Mouse (Mus musculus) embryo, embryonic 9.5 days (tissue): Measurements from ENCODE around the gene Fem1a.
A peak's percentile ranks its signal among the peaks of the same experiment; 100 is the strongest.
"Not testable (repeated sequence)": the region's sequence is repeated elsewhere in the genome, so short reads cannot be mapped to it uniquely, and the experiment has no call there.

ENCODE experiments used
- DNase-seq: peaks from one replicate; pipeline ENCODE4 v3.0.0-alpha.2; 2017; ENCODE audit errors: extremely low spot score

The Fem1a gene

DNA sequence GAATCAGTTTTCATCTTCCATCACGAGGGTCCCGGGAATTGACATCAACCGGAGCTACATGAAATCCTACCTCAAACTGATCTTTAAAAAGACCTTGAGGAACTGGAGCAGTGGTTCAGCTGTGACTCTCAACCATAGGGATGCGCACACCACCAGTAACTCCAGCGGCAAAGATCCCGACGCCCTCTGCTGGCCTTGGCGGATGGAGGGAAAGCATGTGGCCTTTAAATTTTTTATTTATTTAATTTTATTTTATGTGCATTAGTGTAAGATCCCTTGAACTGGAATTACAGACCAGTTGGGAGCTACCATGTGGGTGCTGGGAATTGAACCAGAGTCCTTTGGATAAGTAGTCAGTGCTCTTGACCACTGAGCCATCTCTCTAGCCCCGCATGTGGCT, 1.2 kb upstream of the Fem1a start:
- no peak for DNase-seq

DNA sequence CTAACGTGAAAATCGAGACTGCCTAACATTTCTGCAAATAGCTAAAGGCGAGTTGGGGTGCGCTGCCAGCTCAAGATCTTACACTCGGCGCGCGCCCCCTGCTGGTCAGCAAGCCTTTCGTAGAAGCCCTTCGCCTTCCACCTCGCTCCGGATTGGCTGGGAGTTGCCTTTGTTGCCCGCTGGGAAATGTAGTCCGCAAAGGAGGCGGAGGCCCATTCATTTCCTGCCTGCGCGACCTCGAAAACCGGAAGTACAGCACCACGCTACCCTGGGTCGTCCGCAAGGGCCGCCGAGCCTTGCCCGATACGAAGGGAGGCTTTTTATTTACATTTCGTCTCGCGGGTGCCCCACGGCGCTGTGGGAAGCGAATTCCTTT, 759 bp upstream of the Fem1a start:
- DNase-seq: peak; percentile 95

DNA sequence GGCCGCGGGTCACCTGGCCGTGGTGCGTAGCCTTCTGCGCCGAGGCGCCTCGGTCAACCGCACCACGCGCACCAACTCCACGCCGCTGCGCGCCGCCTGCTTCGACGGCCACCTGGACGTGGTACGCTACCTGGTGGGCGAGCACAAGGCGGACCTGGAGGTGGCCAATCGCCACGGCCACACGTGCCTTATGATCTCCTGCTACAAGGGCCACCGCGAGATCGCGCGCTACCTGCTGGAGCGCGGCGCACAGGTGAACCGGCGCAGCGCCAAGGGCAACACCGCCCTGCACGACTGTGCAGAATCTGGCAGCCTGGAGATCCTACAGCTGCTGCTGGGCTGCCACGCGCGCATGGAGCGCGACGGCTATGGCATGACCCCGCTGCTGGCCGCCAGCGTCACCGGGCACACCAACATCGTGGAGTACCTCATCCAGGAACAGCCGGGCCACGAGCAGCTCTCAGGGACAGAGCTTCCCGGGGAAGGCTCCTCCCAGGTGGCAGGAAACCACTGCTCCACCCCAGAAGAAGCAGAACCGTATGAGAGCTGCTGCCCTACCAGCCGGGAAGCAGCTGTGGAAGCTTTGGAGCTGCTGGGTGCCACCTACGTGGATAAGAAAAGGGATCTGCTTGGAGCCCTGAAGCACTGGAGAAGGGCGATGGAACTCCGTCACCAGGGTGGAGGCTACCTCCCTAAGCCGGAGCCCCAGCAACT, 728 bp downstream of the Fem1a start:
- no peak for DNase-seq

DNA sequence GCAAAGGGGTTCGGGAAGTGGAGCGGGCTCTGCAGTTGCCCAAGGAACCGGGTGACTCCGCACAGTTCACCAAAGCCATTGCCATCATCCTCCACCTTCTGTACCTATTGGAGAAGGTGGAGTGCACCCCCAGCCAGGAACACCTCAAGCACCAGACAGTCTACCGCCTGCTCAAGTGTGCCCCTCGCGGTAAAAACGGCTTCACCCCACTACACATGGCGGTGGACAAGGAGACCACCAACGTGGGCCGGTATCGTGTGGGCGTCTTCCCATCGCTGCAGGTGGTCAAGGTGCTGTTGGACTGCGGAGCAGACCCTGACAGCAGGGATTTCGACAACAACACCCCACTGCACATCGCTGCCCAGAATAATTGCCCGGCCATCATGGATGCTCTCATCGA, 1.7 kb downstream of the Fem1a start:
- not testable (repeated sequence) for DNase-seq

DNA sequence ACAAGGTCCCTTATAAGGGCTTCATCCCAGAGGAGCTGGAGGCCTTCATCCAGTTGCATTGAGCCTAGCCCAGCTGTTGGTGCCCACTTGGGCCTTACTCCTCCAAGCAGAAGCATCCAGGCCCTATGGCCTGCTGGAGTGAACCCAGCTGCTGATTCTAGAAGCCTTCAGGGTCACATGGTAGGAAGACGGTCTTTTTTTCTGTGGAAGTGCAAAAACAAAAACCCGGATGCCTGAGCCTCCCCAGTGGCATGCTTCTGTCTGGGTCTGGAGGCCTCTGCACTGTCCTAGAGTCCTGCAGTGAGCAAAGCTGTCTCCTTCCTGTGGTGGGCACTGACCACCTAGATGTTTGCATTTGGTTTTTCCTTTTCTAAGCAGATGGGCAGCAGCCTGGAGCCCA, 2.2 kb downstream of the Fem1a start:
- not testable (repeated sequence) for DNase-seq

DNA sequence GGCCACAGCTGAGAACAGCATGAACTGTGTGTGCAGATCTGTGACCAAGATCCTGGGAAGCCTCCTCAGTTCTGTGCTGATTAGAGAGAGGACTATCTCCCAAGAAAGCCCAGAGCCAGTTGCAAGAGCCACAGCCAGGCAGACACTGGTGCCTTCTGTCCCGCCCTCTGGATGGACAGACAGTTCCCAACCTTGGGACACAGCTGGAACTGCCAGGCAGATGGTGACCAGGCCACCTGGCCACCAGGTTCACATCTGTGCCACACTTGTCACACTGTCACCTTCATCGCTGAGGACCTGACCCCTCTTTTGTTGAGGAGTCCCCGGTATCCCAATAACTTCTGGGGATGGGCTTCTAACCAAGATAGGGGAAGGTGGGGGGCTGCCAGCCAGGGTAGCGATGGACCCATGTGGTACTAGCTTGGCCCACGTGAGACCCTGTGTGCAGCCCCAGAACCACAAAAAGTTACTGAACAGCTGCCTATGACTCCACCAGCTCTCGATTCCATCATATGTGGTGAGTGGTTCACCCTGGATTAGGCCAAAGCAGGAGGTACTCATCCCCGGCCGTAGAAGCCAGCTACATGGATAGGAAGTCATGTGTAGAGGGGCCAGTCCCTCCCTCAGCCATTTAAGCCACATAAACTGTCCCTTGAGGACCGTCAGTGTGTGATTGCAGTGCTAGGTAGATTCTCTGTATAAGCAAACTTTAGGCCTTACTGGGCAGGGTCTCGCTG, 2.9 kb downstream of the Fem1a start:
- no peak for DNase-seq

DNA sequence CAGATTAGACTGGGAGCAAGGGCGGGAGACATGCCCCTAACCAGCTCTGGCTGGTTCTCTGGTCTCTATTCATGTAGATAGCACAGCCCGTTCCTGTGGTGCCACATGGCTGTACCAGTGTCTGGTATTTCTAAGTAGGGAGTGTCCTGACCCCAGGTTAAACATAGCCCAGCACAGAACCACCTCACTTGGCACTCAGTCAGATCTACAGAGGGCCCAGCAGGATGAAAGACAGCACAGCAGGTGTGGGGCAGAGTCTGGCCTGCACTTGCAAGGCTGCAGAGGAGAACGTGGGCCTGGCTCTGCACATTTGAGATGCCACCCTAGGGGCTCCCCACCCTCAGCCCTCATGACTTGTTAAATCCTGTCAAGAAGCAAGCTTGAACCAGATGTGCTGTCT, 4.6 kb downstream of the Fem1a start:
- no peak for DNase-seq

DNA sequence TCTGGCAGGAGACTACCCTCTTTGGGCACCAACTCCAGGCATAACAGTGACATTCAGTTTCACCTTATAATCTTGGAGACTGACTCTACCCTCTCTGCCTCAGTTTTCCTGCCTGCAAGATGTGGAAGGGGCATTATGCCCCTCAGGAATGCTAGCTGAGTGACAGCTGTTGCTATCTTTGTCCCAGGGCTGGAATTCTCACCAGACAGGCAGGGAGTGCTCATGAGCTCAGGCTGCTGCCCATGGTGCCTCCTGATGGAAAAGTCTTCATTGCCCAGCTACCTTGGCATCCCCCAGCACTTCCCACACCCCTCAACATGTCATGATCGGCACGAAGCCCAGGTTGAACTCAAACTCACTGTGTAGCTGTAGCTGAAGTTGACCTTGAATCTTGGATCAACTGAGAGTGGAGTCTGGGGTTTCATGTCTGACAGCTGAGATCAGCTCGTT, 6.1 kb downstream of the Fem1a start:
- no peak for DNase-seq

DNA sequence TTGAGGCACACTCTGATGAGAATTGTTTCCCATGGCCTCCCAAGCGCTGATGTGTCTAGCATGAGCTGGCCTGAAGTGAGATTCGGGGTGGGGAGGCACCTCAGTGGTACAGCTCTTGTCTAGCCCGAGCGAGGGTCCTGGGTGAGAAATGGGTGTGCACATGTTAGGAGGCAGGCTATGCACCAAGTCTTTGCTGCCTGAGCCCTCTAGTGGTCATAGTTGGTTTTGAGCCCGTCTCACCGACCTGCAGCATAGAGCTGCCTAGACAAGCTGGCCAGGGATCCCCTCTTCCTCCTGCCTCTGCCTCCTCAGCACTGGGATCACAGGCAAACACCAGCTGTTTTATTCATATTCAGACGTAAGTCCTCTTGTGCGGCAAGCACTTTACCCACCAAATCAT, 7.4 kb downstream of the Fem1a start:
- DNase-seq: peak; percentile 76

DNA sequence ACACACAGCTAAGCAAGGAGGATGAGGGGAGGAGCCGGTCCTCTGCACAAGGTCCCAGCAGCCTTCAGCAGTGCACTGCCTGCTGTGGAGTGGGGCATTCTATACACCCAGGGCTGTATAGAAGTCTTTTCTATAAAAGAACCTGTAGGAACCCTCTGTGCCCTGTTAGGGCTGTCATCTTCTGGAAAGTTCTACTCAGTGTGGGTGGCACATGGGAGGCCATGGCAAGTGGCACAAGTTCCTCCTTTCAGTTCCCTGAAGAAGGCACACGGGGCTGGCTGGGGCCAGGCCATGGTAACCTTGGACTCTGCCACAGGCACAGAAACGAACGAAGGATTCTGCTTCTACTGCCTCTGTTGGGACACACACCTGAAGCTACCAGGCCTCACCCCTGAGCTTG, 8.4 kb downstream of the Fem1a start:
- no peak for DNase-seq

DNA sequence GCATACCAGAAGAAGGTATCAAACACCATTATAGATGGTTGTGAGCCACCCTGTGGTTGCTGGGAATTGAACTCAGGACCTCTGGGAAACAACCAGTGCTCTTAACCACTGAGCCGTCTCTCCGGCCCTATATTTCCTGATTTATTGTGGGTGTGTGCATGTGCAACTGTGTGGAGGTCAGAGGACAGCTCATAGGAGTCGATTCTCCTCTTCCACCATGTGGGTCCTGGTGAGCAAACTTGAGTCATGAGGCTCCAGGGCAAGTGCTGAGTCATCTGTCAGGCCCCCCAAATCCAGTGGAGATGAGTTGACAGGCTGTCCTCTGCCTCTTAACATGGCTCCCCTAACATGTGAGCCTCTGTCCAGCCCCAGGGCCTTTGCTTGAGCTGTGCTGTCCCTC, 9.3 kb downstream of the Fem1a start:
- no peak for DNase-seq

DNA sequence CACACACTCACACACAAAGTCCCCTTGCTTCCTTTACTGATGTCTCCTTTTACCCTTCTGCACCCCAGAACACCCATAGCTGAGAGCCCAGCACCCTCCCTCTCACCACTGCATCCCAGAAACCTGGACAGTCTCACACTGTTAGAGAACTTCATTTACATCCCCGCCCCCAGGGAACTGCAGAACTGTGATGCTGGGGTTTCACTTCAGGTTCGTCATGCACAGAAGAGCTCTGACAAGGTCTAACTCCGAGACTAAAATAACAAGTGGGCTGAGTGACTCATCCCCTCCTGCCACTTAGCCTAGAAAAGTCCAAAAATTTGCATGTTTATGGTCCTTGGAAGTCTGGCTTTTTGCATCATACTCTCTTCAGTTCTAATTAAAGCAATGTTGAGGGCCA, 9.7 kb downstream of the Fem1a start:
- no peak for DNase-seq

DNA sequence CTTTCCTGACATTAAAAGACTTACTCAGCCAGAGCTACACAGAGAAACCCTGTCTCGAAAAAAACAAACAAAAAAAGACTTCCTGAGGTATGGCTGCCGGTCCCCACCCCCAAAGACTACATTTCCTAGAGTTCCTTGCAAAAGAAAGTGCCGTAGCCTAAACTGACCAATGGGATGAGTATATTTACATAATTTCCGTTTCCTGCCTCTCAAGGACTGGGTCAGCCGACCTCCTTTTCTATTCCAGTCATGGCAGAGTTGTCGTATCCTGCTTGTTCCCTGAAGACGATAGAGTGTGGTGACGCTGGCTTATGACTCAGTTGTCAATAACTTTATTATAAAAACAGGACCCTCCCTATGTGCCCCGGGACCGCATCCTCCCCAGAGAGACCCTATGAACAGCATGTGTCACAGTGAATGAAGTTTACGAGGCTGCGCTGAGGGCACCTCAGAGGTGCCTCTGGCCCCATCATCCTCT, 12.6 kb downstream of the Fem1a start:
- DNase-seq: peak; percentile 75

DNA sequence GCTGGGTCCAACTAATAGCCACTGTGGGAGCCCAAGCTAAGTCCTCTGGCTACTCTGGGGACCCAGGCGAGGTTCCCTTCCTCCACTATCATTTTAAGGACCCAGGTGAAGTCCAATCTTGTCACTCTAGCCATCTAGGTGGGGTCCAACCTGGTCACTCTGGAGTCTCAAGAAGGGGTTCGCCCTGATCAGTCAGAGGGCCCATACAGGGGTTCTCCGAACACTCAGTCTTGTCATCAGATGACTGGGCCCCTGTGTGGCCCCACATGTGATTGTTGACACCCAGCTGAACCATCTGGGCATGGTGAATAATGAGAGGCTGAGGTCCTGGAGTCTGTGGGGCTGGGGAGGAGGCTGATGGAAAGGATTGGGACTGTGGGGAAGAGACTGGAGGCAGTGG, 13.1 kb downstream of the Fem1a start:
- DNase-seq: no peak

DNA sequence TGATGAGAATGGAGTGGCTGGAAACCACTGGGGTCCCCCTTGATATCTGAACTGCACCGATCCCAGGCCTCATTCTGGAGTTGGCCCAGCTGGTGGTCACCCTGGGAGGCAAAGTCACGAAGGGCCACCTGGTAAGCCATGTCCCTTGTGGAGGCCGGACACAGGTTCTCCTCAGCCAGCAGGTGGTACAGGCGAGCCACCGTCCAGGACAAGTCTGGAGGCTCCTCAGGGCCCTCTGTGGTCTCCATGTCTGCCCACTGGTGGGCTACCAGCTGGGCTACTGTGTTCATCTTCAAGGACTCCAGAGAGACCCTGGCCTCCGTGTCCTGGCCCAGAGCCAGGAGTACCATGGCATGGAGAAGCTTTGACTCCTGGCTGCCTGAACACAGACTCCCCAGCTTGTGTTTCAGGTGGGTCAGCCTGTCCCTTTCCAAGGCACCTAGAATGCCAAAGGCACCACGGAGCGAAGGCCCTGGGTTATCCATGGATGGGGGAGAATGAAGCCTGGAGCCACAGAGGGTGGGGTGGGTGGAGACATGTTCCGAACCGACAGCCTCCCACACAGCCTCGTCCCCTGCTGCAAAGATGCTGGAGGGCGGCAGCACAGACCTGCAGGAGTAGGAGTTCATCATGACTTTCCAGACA, 15.1 kb downstream of the Fem1a start:
- no peak for DNase-seq

DNA sequence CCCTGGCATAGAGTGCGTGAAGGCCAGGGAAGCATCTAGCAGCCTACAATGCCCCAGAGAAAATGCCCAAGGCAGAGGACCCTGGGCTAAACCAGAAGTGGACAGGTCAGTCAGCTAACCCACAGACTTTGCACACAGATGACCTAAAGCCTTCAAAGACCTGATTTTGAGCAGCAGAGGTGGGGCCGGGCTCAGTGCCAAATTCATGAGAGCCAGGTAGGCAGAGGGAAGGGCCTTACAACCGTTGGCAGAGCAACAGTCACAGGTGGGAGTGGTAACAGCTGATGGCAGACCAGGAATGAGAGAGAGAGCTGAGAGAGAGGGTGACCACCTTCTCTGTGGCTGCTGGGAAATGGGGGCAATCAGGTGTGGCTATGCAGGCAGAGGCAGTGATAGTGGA, 16.0 kb downstream of the Fem1a start:
- DNase-seq: no peak

DNA sequence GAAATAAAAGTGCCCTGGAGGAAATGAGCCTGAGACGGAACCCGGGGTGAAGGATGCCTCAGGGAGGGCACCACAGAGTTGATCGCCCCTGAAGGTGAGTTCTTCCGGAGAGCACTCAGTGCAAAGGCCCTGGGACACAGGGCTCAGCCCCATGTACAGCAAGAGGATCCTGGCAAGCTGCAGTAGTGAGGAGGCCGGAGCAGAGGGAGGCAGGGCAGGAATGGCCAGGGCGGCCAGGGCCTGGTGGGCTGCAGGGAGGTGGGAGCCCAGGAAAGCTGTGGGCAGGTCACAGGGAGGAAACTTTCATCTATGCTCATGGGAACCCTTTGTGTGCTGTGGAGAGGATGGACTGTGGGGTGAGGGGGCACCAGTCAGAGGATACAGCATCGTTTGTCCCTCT, 16.9 kb downstream of the Fem1a start:
- DNase-seq: no peak

DNA sequence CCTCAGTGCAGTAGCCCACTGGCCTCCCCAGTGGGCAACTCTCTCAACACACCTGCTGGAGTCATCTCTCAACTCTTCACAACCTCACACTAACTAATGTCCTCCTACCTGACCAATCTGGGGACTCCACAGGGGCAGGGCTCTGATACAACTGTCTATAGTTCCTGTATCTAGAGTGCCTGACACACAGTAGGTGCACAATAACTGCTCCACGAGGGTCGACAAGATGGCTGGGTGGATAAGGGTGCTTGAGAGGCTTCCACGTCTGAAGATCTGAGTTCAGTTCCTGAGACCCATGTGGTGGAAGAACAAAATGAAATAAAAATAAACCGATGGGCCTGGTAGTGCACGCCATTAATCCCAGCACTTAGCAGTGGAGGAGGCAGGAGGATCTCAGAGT, 17.4 kb downstream of the Fem1a start:
- no peak for DNase-seq

DNA sequence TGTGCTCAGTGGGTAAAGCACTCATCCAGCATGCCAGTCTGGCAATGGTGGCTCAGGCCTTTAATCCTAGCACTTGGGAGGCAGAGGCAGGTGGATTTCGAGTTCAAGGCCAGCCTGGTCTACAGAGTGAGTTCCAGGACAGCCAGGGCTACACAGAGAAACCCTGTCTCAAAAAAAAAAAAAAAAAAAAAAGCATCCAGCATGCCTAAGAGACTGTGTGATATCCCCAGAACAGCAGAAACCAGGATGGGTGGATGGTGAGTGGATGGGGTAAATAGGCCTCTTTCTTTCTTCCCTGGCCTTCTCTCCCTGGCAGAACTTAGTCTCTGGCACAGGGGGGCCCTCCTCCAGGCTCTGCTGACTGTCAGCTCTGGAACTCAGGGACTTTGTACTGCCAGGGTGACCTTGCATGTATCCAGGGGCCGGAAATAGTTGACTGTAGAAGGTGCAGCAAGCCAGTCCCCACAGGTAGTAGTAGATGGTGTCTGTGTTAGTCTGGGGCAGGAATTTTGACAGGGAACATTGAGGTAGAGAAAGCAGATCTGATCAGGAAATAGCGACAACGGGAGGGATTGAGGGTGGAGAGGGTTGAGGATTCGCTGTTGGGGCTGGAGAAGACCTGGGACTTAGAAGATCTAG, 19.4 kb downstream of the Fem1a start:
- DNase-seq: no peak

DNA sequence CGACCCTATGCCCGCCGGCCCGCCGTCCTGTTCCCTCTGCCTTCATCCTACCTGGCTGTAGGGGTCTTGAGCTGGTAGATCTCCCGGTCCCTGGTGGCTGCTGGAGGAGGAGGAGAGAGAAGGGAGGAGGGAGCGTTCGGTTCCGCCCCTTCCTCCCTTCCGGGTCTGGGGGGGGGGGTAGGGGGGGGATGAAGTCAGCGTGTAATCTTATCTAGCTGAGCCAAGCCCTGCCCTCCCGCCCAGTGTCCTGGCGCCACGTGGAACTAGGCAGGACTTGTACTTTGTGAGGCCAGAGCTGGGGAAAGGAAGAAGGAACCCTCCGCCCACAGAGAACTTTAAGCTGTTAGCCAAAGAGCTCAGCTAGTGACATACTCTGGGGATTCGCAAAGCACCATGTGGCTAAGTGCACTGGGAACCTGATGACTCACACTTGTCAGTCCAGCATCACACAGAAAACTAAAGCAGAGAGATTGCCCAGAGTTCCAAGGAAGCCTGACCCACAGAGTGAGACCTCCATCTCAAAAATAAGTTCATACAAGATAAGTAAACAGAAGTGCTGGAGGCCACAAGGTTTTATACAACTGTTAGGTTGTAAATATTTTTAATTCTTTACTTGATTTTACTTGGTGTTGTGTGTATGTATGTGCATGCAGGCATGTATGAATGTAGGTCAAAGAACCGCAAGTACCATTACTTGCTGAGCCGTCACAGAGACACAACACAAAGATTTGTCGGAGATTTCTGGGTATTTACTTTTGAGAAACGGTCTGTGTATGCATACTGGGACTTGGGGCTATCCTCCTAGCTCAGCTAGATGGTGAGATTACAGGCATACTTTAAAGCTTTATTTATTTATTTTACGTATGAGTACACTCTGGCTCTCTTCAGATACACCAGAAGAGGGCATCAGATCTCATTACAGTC, 20.3 kb downstream of the Fem1a start, which contains the start of gene Ticam1:
Gene Ticam1, minus strand, starts transcription at position 144 of the 924 bp plus-strand sequence.
- DNase-seq: peak; percentile 95

DNA sequence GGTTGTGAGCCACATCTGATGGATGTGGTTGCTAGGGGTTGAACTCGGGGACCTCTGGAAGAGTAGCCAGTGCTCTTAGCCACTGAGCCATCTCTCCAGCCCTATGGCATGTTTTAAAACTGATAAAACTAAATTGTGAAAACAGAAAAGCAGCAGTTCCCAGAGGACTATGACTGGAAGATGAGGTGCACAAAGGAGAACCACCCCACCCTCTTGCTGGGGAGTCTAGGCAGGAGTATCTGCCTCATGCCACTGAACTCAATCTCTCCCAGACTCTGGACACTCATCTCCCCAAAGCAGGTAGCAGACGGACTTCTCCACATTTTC, 20.9 kb downstream of the Fem1a start:
- no peak for DNase-seq
